Mouse (Mus musculus): ENCODE results near the gene Fat4. TPM values are rescaled to one million over a fixed set of nuclear protein-coding genes. Genes with fewer than 3 reads are reported as not detected.
A peak's percentile ranks its signal among the peaks of the same experiment; 100 is the strongest.

The Fat4 gene
- total and polyA plus RNA-seq, 3 experiments, result not detected

DNA sequence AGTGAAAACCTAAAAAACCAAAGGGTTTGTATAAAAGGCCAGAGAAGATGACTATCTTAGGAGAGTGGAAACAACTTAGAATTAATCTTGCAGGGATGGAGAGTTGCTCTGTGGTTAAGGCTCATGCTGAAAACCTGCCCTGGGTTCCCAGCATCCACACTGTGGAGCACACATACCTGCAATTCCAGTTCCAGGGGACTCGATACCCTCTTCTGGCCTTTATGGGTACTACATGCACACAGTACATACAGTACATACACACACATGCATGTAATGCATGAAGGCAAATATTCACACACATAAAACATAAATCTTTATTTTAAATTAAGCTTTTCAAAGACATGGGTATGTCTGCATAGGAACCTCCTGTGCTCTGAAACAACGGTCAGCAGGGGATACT, 10.9 kb upstream of the Fat4 start:
- no peak overlapping the region for H3K4me2 ChIP-seq (ENCODE audit: insufficient read depth, low read depth, poor library complexity, severe bottlenecking)
- H3K9me3 ChIP-seq (replicated peaks; ENCODE audit: low read length), result no peaks in the 10 kb centered on the region
- H3K36me3 ChIP-seq (replicated peaks in 1 of 2; ENCODE audit: control insufficient read depth in 1 of 2, insufficient read depth in 1 of 2, low read length in 1 of 2), result no peaks in the 10 kb centered on the region
- DNase-seq (ENCODE audit: extremely low read depth), result no peak
- H3K27ac ChIP-seq (ENCODE audit: insufficient read depth, low read depth), result no peak overlapping the region
- TF ChIP-seq JUN (IDR thresholded peaks at IDR 0.05; ENCODE audit: insufficient read depth, low read depth, low read length), result no peak
- TF ChIP-seq CTCF (conservative IDR thresholded peaks at IDR 0.05 in 1 of 2, IDR thresholded peaks at IDR 0.05 in 1 of 2; ENCODE audit: low read depth in 2 of 2, low read length in 2 of 2), result peak; percentile 16; a peak in 1 of 4 replicates
- H3K9ac ChIP-seq (ENCODE audit: insufficient read depth, low read depth), result no peak overlapping the region
- H3K79me2 ChIP-seq (replicated peaks; ENCODE audit: control insufficient read depth, extremely low read depth, insufficient read depth, poor library complexity, severe bottlenecking), result no peaks in the 10 kb centered on the region
- no peaks in the 10 kb centered on the region for H3K27me3 ChIP-seq (replicated peaks)
- H3K4me3 ChIP-seq (replicated peaks in 1 of 3; ENCODE audit: low read depth in 2 of 3, low read length in 2 of 3, poor library complexity in 1 of 3), result no peak overlapping the region
- in situ Hi-C loops (cut with MboI; ENCODE audit: low pct_ligation_motif_present, low pct_unique_long_range_greater_than_20kb, low sequenced_read_pairs), result loop anchor here (25.0 kb wide), 2 partner anchors 936 to 1536 kb away; no protein-coding TSS in a partner anchor
- dilution Hi-C loops (cut with MboI; ENCODE audit: extremely low pct_ligation_motif_present, extremely low pct_unique_long_range_greater_than_20kb, low sequenced_read_pairs), result no loop called here
- no peaks in the 10 kb centered on the region for H3K4me1 ChIP-seq (ENCODE audit: control insufficient read depth in 1 of 2, insufficient read depth in 2 of 2)

DNA sequence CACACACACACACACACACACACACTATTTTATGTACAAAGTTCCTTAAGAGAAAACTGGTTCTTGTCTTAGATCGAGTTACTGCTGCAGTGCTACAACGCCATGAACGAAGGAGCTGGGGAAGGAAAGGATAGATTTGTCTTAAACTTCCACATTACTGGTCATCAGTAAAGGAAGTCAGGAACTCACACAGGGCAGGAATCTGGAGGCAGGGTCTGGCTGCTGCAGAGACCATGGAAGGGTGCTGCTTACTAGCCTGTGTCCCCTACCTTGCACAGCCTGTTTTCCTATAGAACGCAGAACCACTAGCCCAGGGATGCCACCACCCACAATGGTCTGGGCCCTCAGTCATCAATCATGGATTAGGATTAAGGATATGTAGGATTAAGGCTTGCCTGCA, 10.0 kb upstream of the Fat4 start:
- TF ChIP-seq ZKSCAN1 (IDR thresholded peaks at IDR 0.05; ENCODE audit: borderline replicate concordance, low read depth, low read length), result no peak
- TF ChIP-seq E2F4 (IDR thresholded peaks at IDR 0.05; ENCODE audit: insufficient replicate concordance, low read depth, low read length), result no peak
- dilution Hi-C loops (cut with MboI; ENCODE audit: extremely low pct_ligation_motif_present, extremely low pct_unique_long_range_greater_than_20kb, low sequenced_read_pairs) (no loop called here), in situ Hi-C loops (cut with MboI; ENCODE audit: low pct_ligation_motif_present, low pct_unique_long_range_greater_than_20kb, low sequenced_read_pairs) (loop anchor here (25.0 kb wide), 2 partner anchors 936 to 1536 kb away; no protein-coding TSS in a partner anchor)

DNA sequence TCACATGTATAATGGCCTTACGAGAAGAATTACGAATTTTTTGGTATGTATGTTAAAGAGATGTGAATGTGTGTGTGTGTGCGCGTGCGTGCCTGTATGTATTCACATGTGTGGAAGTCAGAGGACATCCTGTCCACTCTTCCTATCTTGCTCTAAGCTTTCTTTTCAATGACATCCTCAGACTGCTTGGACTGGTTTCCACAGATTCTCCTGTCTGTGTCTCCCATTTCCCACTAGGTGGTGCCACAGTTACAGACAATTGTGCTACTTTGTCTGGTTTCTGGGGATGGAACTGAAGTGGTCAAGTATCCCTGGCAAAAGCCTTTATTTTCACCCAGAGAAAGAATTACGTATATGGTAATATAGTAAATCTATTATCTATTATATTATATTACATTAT, 4.0 kb upstream of the Fat4 start:
- H3K79me2 ChIP-seq (replicated peaks; ENCODE audit: control insufficient read depth, extremely low read depth, insufficient read depth, poor library complexity, severe bottlenecking), result no peaks in the 10 kb centered on the region
- in situ Hi-C loops (cut with MboI; ENCODE audit: low pct_ligation_motif_present, low pct_unique_long_range_greater_than_20kb, low sequenced_read_pairs), result loop anchor here (25.0 kb wide), 2 partner anchors 930 to 1530 kb away; no protein-coding TSS in a partner anchor

More for the DNA sequence above, 10.0 kb upstream of the Fat4 start:
- Histone ChIP-seq H3K27ac (ENCODE audit: insufficient read depth, low read depth) (no peak overlapping the region), H3K4me1 (ENCODE audit: control insufficient read depth in 1 of 2, insufficient read depth in 2 of 2) (peaks cover 0 to 7% of the 10 kb centered on the region in 2 experiments; a peak in 2 of 4 replicates), H3K36me3 (replicated peaks in 1 of 2; ENCODE audit: control insufficient read depth in 1 of 2, insufficient read depth in 1 of 2, low read length in 1 of 2) (no peaks in the 10 kb centered on the region), H3K27me3 (replicated peaks) (no peaks in the 10 kb centered on the region), H3K9ac (ENCODE audit: insufficient read depth, low read depth) (no peak overlapping the region), H3K79me2 (replicated peaks; ENCODE audit: control insufficient read depth, extremely low read depth, insufficient read depth, poor library complexity, severe bottlenecking) (no peaks in the 10 kb centered on the region), H3K9me3 (replicated peaks; ENCODE audit: low read length) (no peaks in the 10 kb centered on the region), H3K4me2 (ENCODE audit: insufficient read depth, low read depth, poor library complexity, severe bottlenecking) (no peak overlapping the region), H3K4me3 (replicated peaks in 1 of 3; ENCODE audit: low read depth in 2 of 3, low read length in 2 of 3, poor library complexity in 1 of 3) (no peak overlapping the region)
- DNase-seq (ENCODE audit: extremely low read depth), result no peak

More for the DNA sequence above, 4.0 kb upstream of the Fat4 start:
- Histone ChIP-seq H3K9me3 (replicated peaks; ENCODE audit: low read length) (peaks cover 29% of the 10 kb centered on the region), H3K36me3 (replicated peaks in 1 of 2; ENCODE audit: control insufficient read depth in 1 of 2, insufficient read depth in 1 of 2, low read length in 1 of 2) (no peaks in the 10 kb centered on the region), H3K9ac (ENCODE audit: insufficient read depth, low read depth) (no peak overlapping the region), H3K4me1 (ENCODE audit: control insufficient read depth in 1 of 2, insufficient read depth in 2 of 2) (peaks cover 0 to 7% of the 10 kb centered on the region in 2 experiments; a peak in 2 of 4 replicates), H3K27ac (ENCODE audit: insufficient read depth, low read depth) (no peak overlapping the region), H3K4me3 (replicated peaks in 1 of 3; ENCODE audit: low read depth in 2 of 3, low read length in 2 of 3, poor library complexity in 1 of 3) (no peak overlapping the region), H3K4me2 (ENCODE audit: insufficient read depth, low read depth, poor library complexity, severe bottlenecking) (no peak overlapping the region), H3K27me3 (replicated peaks) (no peaks in the 10 kb centered on the region)
- dilution Hi-C loops (cut with MboI; ENCODE audit: extremely low pct_ligation_motif_present, extremely low pct_unique_long_range_greater_than_20kb, low sequenced_read_pairs), result no loop called here
- peak; percentile 55 for DNase-seq (ENCODE audit: extremely low read depth)
- no peak for TF ChIP-seq MAFK (IDR thresholded peaks at IDR 0.05; ENCODE audit: insufficient replicate concordance, low read length)
- TF ChIP-seq CTCF (conservative IDR thresholded peaks at IDR 0.05 in 1 of 2, IDR thresholded peaks at IDR 0.05 in 1 of 2; ENCODE audit: low read depth in 2 of 2, low read length in 2 of 2), result peak; percentile 44 to 74; a peak in 3 of 4 replicates
- no peak for TF ChIP-seq USF2 (conservative IDR thresholded peaks at IDR 0.05; ENCODE audit: low read depth, low read length)
- TF ChIP-seq GABPA (IDR thresholded peaks at IDR 0.05; ENCODE audit: insufficient replicate concordance, low read depth, low read length), result no peak
- peak; percentile 81 for TF ChIP-seq RAD21 (IDR thresholded peaks at IDR 0.05; ENCODE audit: low read depth, low read length)
- TF ChIP-seq SMC3 (IDR thresholded peaks at IDR 0.05; ENCODE audit: low read depth, low read length), result peak; percentile 62
- TF ChIP-seq ETS1 (conservative IDR thresholded peaks at IDR 0.05; ENCODE audit: low read depth, low read length), result no peak
- no peak for TF ChIP-seq EP300 (IDR thresholded peaks at IDR 0.05; ENCODE audit: low read length)

Data from CH12.LX (cell line).